Mouse (Mus musculus) skeletal muscle tissue, adult 2 months (tissue): Measurements from ENCODE around the gene Syt9.
"Not testable (repeated sequence)": the region's sequence is repeated elsewhere in the genome, so short reads cannot be mapped to it uniquely, and the experiment has no call there.

Experiments used
- DNase-seq: peaks from one replicate; pipeline ENCODE4 v3.0.0-alpha.2; 2012; ENCODE audit warnings: low read depth, low spot score

Gene Syt9

GRCm38 (mm10) chr7:107461167-107461566, 90.6 kb downstream of the Syt9 start:
- DNase-seq, result no peak

GRCm38 (mm10) chr7:107461699-107462440, 91.3 kb downstream of the Syt9 start:
- no peak for DNase-seq

DNA sequence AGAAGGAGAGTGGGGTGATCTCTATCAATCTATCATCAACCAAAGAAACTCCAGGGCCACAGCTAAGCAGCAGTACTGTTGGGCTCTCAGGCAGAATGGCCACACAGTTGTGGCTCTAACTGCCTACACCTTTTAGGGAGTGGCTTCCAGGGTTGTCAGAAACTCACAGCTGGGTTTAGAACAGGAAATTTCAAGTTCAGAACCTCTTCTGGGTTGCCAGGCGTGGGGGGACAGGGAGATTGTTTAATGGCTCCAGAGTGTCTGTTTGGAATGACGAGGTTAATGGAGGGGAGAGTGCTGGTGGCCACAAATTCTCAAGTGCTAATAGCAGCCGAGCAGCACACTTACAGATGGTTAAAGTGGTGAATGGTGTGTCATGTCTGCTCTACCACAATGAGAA, 92.4 kb downstream of the Syt9 start:
- no peak for DNase-seq

GRCm38 (mm10) chr7:107465081-107465480, 94.6 kb downstream of the Syt9 start:
- no peak for DNase-seq

GRCm38 (mm10) chr7:107478979-107479965, 108.7 kb downstream of the Syt9 start:
- no peak for DNase-seq

GRCm38 (mm10) chr7:107485709-107486108, 115.2 kb downstream of the Syt9 start:
- not testable (repeated sequence) for DNase-seq

DNA sequence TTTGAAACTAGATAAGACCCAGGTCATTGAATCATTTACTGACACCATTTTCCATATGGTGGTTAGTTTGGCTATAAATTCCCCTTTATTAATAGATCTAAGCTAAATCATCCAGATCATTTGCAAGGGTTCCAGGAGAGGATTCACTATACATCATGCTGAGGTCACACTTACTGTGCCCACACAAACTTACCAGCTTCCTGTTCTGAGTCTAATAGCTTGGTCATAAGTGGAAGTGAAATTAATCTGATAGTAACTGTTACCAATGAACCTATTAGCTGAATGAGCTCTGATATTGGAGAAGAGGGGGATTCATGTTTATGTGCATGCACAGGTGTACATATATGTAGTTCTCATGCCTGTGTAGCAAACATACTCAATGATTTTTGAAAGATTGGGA, 124.9 kb downstream of the Syt9 start:
- DNase-seq, result no peak

DNA sequence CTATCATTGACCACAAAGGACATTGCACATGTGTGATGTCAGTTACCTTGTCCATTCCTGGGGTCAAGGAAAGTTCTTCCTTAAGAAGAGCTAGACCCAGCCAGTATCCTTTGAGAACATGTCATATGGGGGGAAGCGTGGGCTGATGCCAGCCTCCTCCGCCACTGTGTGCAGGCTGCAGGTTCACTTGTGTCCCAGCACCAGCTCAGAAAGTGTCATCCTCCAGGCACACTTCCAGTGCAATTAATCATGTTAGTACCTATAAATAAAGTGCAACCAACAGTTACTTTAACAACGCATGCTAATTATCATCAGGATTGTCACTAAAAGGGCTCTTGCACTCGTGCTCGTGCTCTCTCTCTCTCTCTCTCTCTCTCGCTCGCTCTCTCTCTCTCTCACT, 126.4 kb downstream of the Syt9 start:
- no peak for DNase-seq

GRCm38 (mm10) chr7:107500641-107501040, 130.1 kb downstream of the Syt9 start:
- DNase-seq, result no peak

DNA sequence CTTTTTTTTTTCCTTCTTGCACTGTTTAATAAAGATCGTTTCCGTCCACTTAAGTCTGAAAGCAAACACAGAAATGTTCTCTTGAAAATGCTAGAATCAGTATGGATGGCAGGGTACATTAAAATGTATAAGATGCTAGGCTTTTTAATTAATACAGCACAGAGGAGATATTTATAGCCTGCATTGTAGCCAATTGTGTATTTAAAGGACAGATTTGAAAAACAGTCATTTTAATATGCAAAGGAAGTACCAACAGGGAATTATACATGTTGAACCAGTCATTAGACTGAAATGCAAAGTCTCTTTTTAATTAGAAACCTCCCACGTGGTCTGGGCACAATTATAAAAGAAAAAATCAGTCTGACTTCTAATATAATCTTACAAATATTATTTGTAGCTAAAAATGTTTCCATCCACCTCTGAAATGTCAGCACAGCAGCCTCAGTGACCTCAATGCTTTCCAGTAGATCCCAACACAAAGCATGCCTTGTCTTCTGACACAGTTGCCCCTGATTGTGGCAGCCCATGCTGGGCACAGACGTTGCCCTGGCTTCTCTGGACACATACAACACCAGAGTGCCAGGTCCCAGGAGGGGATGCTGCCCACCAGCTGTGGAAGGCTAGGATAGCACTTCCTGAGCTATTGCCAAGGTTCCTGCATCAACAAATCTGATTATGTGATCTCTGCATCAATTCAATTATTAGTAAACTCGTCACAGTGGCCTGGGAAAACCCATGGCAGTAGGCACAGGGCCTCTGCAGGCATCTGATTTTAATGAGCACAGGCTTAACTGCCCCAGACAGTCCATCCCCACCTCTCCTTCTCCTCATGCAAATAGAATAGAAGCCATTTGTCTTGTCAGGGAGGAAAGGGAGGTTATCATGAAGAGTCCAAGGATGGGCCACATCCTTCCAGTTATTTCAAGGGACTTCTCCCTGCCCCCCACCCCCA, 134.5 kb downstream of the Syt9 start:
- no peak for DNase-seq

DNA sequence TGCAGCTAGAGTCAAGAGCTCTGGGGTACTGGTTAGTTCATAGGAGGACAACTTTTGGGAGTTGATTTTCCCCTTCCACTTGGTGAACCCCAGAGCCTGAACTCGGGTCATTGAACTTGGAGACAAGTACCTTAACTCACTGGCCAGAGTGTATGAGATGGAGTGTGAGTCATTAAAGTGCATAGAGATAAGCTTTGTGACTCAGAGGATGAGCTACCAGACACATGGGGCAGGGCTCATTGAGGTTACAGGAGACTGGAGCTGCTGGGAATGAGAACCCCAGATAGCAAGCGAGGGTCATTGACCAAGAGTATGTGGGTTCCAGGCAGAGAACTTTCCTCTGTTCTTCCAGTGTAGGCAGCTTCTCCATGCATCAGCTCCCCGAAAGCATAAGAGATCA, 137.4 kb downstream of the Syt9 start:
- DNase-seq, result no peak

DNA sequence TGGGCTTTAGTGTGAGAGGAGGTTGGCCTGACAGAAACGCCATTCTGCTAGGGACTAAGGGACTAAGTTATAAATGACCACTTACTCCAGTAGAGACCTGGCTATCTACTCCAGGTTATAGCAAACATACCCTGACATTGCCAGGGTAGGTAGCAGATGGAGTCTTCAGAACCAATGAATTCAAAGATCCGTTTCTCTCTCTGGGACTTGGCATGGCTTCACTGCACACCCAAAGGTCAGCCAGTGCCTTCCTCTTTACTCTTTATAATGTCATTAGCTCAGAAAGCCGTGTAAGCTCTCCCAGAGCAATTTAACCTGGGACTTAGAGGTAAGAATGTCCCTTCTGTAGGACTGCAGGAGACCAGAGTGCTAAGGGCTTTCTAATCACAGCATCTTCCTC, 139.2 kb downstream of the Syt9 start:
- no peak for DNase-seq

GRCm38 (mm10) chr7:107516704-107517410, 146.3 kb downstream of the Syt9 start:
- no peak for DNase-seq

- DNase-seq, result no peak
Observed at GRCm38 (mm10) chr7:107519256-107520025, 148.9 kb downstream of the Syt9 start.

GRCm38 (mm10) chr7:107521411-107521810, 150.9 kb downstream of the Syt9 start:
- DNase-seq, result no peak

- DNase-seq, result no peak
Observed at GRCm38 (mm10) chr7:107526299-107526698, 155.8 kb downstream of the Syt9 start.

DNA sequence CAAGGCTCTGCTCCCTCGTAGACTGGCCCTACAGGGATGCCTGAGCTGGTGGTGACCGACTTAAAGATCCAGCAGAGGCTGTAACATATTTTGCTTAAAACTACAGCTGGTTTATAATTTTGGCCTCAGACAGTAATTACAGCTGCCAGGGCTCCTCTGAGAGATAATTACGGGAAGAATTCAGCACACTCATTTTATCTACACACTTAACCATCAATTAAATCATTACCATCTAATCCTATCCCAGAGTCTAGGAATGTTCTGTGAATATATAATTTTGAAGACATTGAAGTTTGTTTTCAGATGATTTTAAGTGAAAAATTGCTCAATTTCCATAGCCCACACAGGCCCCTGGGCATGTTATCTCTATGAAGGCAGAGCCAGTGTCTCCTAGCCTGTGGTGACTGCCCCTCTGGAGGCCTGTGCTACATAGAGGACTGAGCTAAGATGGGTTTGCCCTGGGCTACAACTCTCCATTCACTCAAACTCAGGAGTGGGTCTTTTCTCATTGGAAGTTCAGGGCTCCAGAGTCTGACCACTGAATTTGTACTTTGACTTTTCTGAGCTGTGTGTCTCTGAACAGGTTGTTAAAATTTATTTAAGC, 157.7 kb downstream of the Syt9 start:
- no peak for DNase-seq

DNA sequence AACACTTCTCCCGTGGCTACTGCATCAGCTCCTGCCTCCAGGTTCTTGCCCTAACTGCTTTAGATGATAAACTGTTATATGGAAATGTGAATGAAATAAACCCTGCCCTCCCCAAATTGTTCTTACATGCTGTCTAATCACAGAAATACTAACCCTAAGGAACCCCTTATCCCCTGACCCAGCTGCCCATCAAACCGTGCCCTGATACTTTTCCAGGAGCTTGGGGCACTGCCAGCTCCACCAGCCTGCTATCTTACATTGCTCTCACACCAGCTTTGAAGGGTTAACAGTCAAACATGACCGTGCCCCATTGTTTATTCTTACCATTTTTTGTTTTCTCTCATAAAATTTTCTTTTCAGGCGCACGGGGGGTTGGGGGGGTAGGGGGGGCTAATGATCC, 158.8 kb downstream of the Syt9 start:
- DNase-seq, result no peak

DNA sequence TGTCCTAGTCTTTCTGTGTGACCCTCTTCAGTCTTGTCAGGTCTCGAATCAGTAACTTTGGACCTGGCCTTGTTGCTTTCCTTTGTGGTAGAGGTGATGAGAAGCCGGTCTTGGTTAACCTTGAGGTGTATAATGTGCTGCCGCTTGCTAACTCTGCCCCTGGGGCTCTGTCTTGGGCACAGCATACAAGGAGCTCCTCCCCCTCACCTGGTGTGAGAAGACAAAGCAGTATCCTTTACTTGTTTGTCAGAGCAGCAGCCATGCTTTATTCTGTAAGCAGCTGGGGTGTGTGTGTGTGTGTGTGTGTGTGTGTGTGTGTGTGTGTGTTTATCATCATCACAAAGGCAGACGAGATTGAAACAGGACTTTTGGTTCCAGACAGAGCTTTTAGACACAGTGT, 164.8 kb downstream of the Syt9 start:
- DNase-seq, result no peak

- DNase-seq, result no peak
Observed at GRCm38 (mm10) chr7:107536516-107536915, 166.0 kb downstream of the Syt9 start.
